Mouse (Mus musculus) testis, postnatal 10 days (tissue): Measurements from ENCODE around the gene Timeless.

Experiments
- DNase-seq: peaks from one replicate; pipeline ENCODE4 v3.0.0; 2021; ENCODE audit warnings: low spot score

Gene Timeless

GRCm38 (mm10) chr10:128296370-128297090 lies 64.7 kb downstream of the Timeless start:
- no peak for DNase-seq

GRCm38 (mm10) chr10:128297221-128297620 lies 65.4 kb downstream of the Timeless start:
- peak; percentile 67 for DNase-seq

- peak; percentile 78 for DNase-seq
Observed at GRCm38 (mm10) chr10:128297622-128298021, 65.8 kb downstream of the Timeless start.

- no peak for DNase-seq
Observed at GRCm38 (mm10) chr10:128298243-128298642, 66.4 kb downstream of the Timeless start.

- no peak for DNase-seq
Observed at GRCm38 (mm10) chr10:128298702-128299171, 66.9 kb downstream of the Timeless start, which contains the start of gene Il23a. Gene Il23a, minus strand, starts transcription at chr10:128298752.

GRCm38 (mm10) chr10:128302357-128302756 lies 70.5 kb downstream of the Timeless start:
- DNase-seq = no peak
